In the genomic region with DNA sequence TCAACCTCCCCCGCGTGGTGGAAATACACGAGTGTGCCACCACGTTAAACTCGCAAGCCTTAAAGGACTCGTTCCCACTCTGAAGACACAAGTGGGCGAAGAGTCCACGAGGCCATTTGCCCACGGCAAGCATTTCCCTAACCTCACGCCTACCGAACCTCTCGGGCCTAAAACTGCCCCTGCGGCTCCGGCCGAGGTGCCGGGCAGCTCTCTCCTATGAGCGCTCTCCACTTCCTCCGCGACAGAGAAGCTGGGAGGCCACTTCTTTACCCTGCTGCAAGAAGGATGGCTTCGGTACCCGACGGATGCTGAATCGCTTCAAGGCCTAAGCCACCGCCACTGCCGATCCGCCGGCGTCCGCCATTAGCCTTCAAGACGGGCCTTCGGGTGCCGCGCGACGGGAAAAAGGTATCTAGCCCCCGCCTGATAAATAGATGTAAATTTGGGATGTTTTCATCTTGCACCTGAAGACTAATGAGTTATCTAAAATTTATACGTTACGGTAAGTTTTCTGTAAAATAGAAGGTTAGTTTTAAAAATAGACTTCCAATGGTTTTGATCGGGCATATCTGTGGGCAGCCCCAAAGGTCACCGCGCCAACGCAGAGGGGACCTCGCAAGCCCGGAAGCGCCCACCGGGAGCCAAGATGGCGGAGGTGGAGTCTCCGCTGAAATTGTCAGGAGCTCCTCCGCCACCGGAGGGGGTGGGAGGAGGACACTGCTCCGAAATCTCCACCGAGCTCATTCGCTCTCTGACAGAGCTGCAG, we compare ENCODE assay signal across 8 mouse cellular contexts. TPM values are rescaled to one million over a fixed set of nuclear protein-coding genes. Genes with fewer than 3 reads are reported as not detected.
DNase-seq lines count a peak whose midpoint lies in the region; ATAC-seq and TF ChIP-seq lines count a peak whose summit lies in the region.

A gene (plus strand): TSS at position 196 of the 766 bp plus-strand sequence.
A gene (minus strand): TSS at position 383 of the 766 bp plus-strand sequence.

- under 1% methylated on average over 53 of the region's 53 CpGs for WGBS in embryonic facial prominence, embryonic 14.5 days
- WGBS in limb, embryonic 14.5 days, result under 1% methylated on average over 53 of the region's 53 CpGs
- under 1% methylated on average over 53 of the region's 53 CpGs for WGBS in midbrain, postnatal 0 days

- peak within 1 kb of the TSS; percentile 98 for H3K9ac ChIP-seq in embryonic facial prominence, embryonic 14.5 days (ENCODE audit: low read depth, low read length)
- H3K9ac ChIP-seq in limb, embryonic 14.5 days (ENCODE audit: low read depth, low read length, severe bottlenecking), result peak within 1 kb of the TSS; percentile 97
- H3K9ac ChIP-seq in midbrain, postnatal 0 days (replicated peaks; ENCODE audit: low read length, poor library complexity, severe bottlenecking), result peak within 1 kb of the TSS; percentile 77

- no peaks in the 10 kb centered on the region for H3K27me3 ChIP-seq in embryonic facial prominence, embryonic 14.5 days (replicated peaks; ENCODE audit: control insufficient read depth, insufficient read depth, low read length)
- no peaks in the 10 kb centered on the region for H3K27me3 ChIP-seq in limb, embryonic 14.5 days (ENCODE audit: control insufficient read depth, insufficient read depth, low read length)
- no peaks in the 10 kb centered on the region for H3K27me3 ChIP-seq in midbrain, postnatal 0 days (ENCODE audit: insufficient read depth, low read length)

- peaks cover 53% of the 10 kb centered on the region for H3K36me3 ChIP-seq in embryonic facial prominence, embryonic 14.5 days (ENCODE audit: control insufficient read depth, insufficient read depth, low read length)
- H3K36me3 ChIP-seq in limb, embryonic 14.5 days (ENCODE audit: control insufficient read depth, insufficient read depth, low read length), result peaks cover 53% of the 10 kb centered on the region
- H3K36me3 ChIP-seq in midbrain, postnatal 0 days (ENCODE audit: insufficient read depth, low read length), result peaks cover 32% of the 10 kb centered on the region

- no peak; the same call in 1 of the 2 replicates for TF ChIP-seq CTCF in midbrain, postnatal 0 days (IDR thresholded peaks at IDR 0.05)

- peak within 1 kb of the TSS; percentile 94 for H3K27ac ChIP-seq in embryonic facial prominence, embryonic 14.5 days (replicated peaks; ENCODE audit: low read depth, low read length)
- H3K27ac ChIP-seq in limb, embryonic 14.5 days (replicated peaks; ENCODE audit: low read depth, low read length), result peak within 1 kb of the TSS; percentile 81
- peak within 1 kb of the TSS; percentile 90 for H3K27ac ChIP-seq in midbrain, postnatal 0 days (ENCODE audit: low read depth, low read length)

- H3K4me1 ChIP-seq in embryonic facial prominence, embryonic 14.5 days (ENCODE audit: control insufficient read depth, insufficient read depth, low read length), result peaks cover 16% of the 10 kb centered on the region
- peaks cover 17% of the 10 kb centered on the region for H3K4me1 ChIP-seq in limb, embryonic 14.5 days (ENCODE audit: control insufficient read depth, insufficient read depth, low read length)
- peaks cover 4% of the 10 kb centered on the region; the same call in 1 of the 2 replicates for H3K4me1 ChIP-seq in midbrain, postnatal 0 days (ENCODE audit: insufficient read depth, low read length)

- peak; percentile 86; the same call in 1 of the 2 replicates for TF ChIP-seq POLR2A in limb, embryonic 14.5 days (IDR thresholded peaks at IDR 0.05; ENCODE audit: borderline replicate concordance, extremely low read depth, insufficient read depth, insufficient read length)

- DNase-seq in 3T3-L1 (ENCODE audit: low read depth, low spot score), result peak; percentile 94
- DNase-seq in adrenal gland, postnatal 4 days (ENCODE audit: low spot score in 2 of 2), result peak; percentile 57 to 67
- DNase-seq in embryonic facial prominence, embryonic 14.5 days (ENCODE audit: low spot score), result peak; percentile 94
- peak; percentile 92 for DNase-seq in heart, adult 8-10 months (ENCODE audit: low spot score)
- DNase-seq in kidney, adult 9 months, result peak; percentile 93
- peak; percentile 78 for DNase-seq in limb, embryonic 14.5 days (ENCODE audit: low spot score)
- peak; percentile 90 for DNase-seq in midbrain, postnatal 0 days (ENCODE audit: low spot score)
- DNase-seq in spleen, postnatal 14 days (ENCODE audit: low spot score in 2 of 2), result peak; percentile 70 to 79

- H3K4me2 ChIP-seq in embryonic facial prominence, embryonic 14.5 days (ENCODE audit: low read depth, low read length), result peak within 1 kb of the TSS; percentile 92
- H3K4me2 ChIP-seq in limb, embryonic 14.5 days (replicated peaks; ENCODE audit: low read depth, low read length, severe bottlenecking), result peak within 1 kb of the TSS; percentile 87
- H3K4me2 ChIP-seq in midbrain, postnatal 0 days (ENCODE audit: low read depth, low read length, poor library complexity, severe bottlenecking), result peak within 1 kb of the TSS; percentile 74

- H3K9me3 ChIP-seq in embryonic facial prominence, embryonic 14.5 days (ENCODE audit: control insufficient read depth, low read length), result no peaks in the 10 kb centered on the region
- no peaks in the 10 kb centered on the region for H3K9me3 ChIP-seq in limb, embryonic 14.5 days (ENCODE audit: control insufficient read depth, low read length)
- no peaks in the 10 kb centered on the region for H3K9me3 ChIP-seq in midbrain, postnatal 0 days (ENCODE audit: low read length)

- peak within 1 kb of the TSS; percentile 97 for H3K4me3 ChIP-seq in embryonic facial prominence, embryonic 14.5 days (ENCODE audit: low read depth, low read length)
- peak within 1 kb of the TSS; percentile 98 for H3K4me3 ChIP-seq in limb, embryonic 14.5 days (replicated peaks; ENCODE audit: low read length)
- peak within 1 kb of the TSS; percentile 62 for H3K4me3 ChIP-seq in midbrain, postnatal 0 days (ENCODE audit: low read depth, low read length)

- peak; percentile 93 for ATAC-seq in embryonic facial prominence, embryonic 14.5 days (ENCODE audit: low read depth)
- ATAC-seq in limb, embryonic 14.5 days (ENCODE audit: low FRiP score, low read depth), result peak; percentile 91
- ATAC-seq in midbrain, postnatal 0 days (ENCODE audit: low FRiP score), result peak; percentile 88

RNA-seq across cellular contexts. Expression of the first gene that starts in this region (rescaled TPM):
- total RNA-seq in adrenal gland, postnatal 4 days (2021), result 10 to 100 TPM; 59.7 to 64.1 TPM
- polyA plus RNA-seq in embryonic facial prominence, embryonic 14.5 days (2014; fragmentation: Nextera tagmentation; extraction: Ambion mirVana), result 69.8 and 77.9 TPM in 2 replicates
- 10 to 100 TPM; 63.3 to 69.4 (median 65.2) TPM for total RNA-seq in heart, adult 8-10 months (2022)
- polyA plus RNA-seq in limb, embryonic 14.5 days (2012; rRNA removed), result 41.2 and 44.5 TPM in 2 replicates
- 65.5 and 75.4 TPM in 2 replicates for polyA plus RNA-seq in limb, embryonic 14.5 days (2014; fragmentation: Nextera tagmentation; extraction: Ambion mirVana)
- 45.8 and 50.9 TPM in 2 replicates for total RNA-seq in midbrain, postnatal 0 days (2014; rRNA removed)
- 51.0 and 53.9 TPM in 2 replicates for polyA plus RNA-seq in midbrain, postnatal 0 days (2015; fragmentation: Nextera tagmentation; extraction: Ambion mirVana)

RNA-seq across cellular contexts. Expression of the second gene that starts in this region (rescaled TPM):
- 100 to 1,000 TPM in 1 of 2 experiments, 10 to 100 TPM in 1; 93.3 to 108 TPM for total RNA-seq in adrenal gland, postnatal 4 days (2021)
- polyA plus RNA-seq in embryonic facial prominence, embryonic 14.5 days (2014; fragmentation: Nextera tagmentation; extraction: Ambion mirVana), result 127 and 139 TPM in 2 replicates
- total RNA-seq in heart, adult 8-10 months (2022), result 10 to 100 TPM; 33.5 to 38.7 (median 36.1) TPM
- 92.7 and 96.2 TPM in 2 replicates for polyA plus RNA-seq in limb, embryonic 14.5 days (2012; rRNA removed)
- 132 and 150 TPM in 2 replicates for polyA plus RNA-seq in limb, embryonic 14.5 days (2014; fragmentation: Nextera tagmentation; extraction: Ambion mirVana)
- 82.9 and 93.2 TPM in 2 replicates for total RNA-seq in midbrain, postnatal 0 days (2014; rRNA removed)
- polyA plus RNA-seq in midbrain, postnatal 0 days (2015; fragmentation: Nextera tagmentation; extraction: Ambion mirVana), result 59.8 and 65.0 TPM in 2 replicates

Comparison
In these comparisons a context has a peak if more than half of its experiments do, and no peak if none do; other contexts are left out.
1. Peak in every context shown above with its lines: DNase-seq, ATAC-seq, H3K4me3 ChIP-seq and H3K27ac ChIP-seq.